Mouse (Mus musculus) liver, embryonic 14.5 days (tissue): Measurements from ENCODE around the gene Cyp2g1. TPM values are rescaled to one million over a fixed set of nuclear protein-coding genes. Genes with fewer than 3 reads are reported as not detected.
"Not testable (repeated sequence)": the region's sequence is repeated elsewhere in the genome, so short reads cannot be mapped to it uniquely, and the experiment has no call there.

Source experiments
- ATAC-seq: fragments of 200-750 bp; cut with Nextera tagmentation; 2 replicates; pipeline ENCODE4 v1.8.0; 2017; ENCODE audit warnings: moderate number of reproducible peaks, mild to moderate bottlenecking, moderate library complexity; ENCODE audit not compliant: insufficient read depth
- DNase-seq, 3 experiments: peaks; one replicate each; pipeline ENCODE4 v3.0.0-alpha.2; 2012 to 2013; ENCODE audit warnings: low read depth in 3 of 3, low spot score in 3 of 3
- H3K27ac ChIP-seq: fragments of 300-500 bp; sonication (generic); 2 replicates; pipeline ENCODE4 v1.5.1; 2014; ENCODE audit warnings: moderate library complexity, mild to moderate bottlenecking, control low read depth, inconsistent platforms
- H3K27me3 ChIP-seq: fragments of 300-500 bp; sonication (generic); 2 replicates; pipeline ENCODE4 v1.6.1; 2014; ENCODE audit warnings: mild to moderate bottlenecking, low read length, moderate library complexity; ENCODE audit not compliant: control insufficient read depth, insufficient read depth
- H3K36me3 ChIP-seq: fragments of 300-500 bp; sonication (generic); replicated peaks from 2 replicates; pipeline ENCODE4 v1.6.1; 2014; ENCODE audit warnings: low read depth; ENCODE audit not compliant: control insufficient read depth, insufficient read depth
- H3K4me1 ChIP-seq, 2 experiments: fragments of 200-500 bp in 1 of 2; fragments of 300-500 bp in 1 of 2; sonication (generic) in 1 of 2; replicated peaks; 2 replicates each; pipeline ENCODE4 v1.6.1; 2012 to 2014; ENCODE audit warnings: antibody characterized with exemption in 1 of 2, inconsistent platforms in 1 of 2, low read length in 1 of 2; ENCODE audit not compliant: control insufficient read depth in 2 of 2, insufficient read depth in 2 of 2
- H3K4me2 ChIP-seq: fragments of 300-500 bp; sonication (generic); 2 replicates; pipeline ENCODE4 v1.6.1; 2014; ENCODE audit warnings: low read depth, mild to moderate bottlenecking, control low read depth, moderate library complexity
- H3K4me3 ChIP-seq, 2 experiments: fragments of 200-500 bp in 1 of 2; fragments of 300-500 bp in 1 of 2; sonication (generic) in 1 of 2; 2 replicates each; pipeline ENCODE4 v1.5.1; 2012 to 2014; ENCODE audit warnings: low read depth in 2 of 2, low read length in 2 of 2, mild to moderate bottlenecking in 2 of 2, control low read depth in 1 of 2, inconsistent platforms in 1 of 2, moderate library complexity in 1 of 2; ENCODE audit not compliant: insufficient read depth in 1 of 2
- H3K9ac ChIP-seq: fragments of 300-500 bp; sonication (generic); replicated peaks from 2 replicates; pipeline ENCODE4 v1.6.1; 2014; ENCODE audit warnings: mild to moderate bottlenecking, control low read depth, moderate library complexity
- H3K9me3 ChIP-seq: fragments of 300-500 bp; sonication (generic); 2 replicates; pipeline ENCODE4 v1.6.1; 2016; ENCODE audit warnings: low read length, mixed read lengths; ENCODE audit not compliant: control insufficient read depth
- CTCF ChIP-seq: IDR thresholded peaks from 2 replicates; pipeline ENCODE4 v1.5.1; 2016; ENCODE audit warnings: antibody characterized with exemption, low read depth, control low read depth
- EP300 ChIP-seq: IDR thresholded peaks from 2 replicates; pipeline ENCODE4 v1.6.1; 2016; ENCODE audit warnings: antibody characterized with exemption, low read depth
- WGBS: fragments of 180-500 bp; shearing (Covaris S2); extraction: QIAGEN DNeasy Blood & Tissue Kit; methylation state at CpG from one replicate; pipeline ENCODE4 v1.1.7; 2014; ENCODE audit not compliant: insufficient replicate concordance; 5-methylcytosine and 5-hydroxymethylcytosine counted together
- polyA plus RNA-seq, 2 experiments: library from polyadenylated mRNA; depleted of rRNA in 1 of 2; stranded (reverse) in 1 of 2; unstranded in 1 of 2; fragments of >200 nt; fragmentation: Nextera tagmentation in 1 of 2; extraction: Ambion mirVana in 1 of 2; gene quantifications; 2 replicates each; pipeline versions ENCODE4 v1.2.1 to v1.2.3; 2012 to 2014

Gene Cyp2g1
- polyA plus RNA-seq, 2 experiments, result not detected

GRCm38 (mm10) chr7:26781767-26782131 lies 26.9 kb upstream of the Cyp2g1 start:
- DNase-seq, result no peak
- Histone ChIP-seq H3K36me3 (no peaks in the 10 kb centered on the region), H3K4me1 (no peaks in the 10 kb centered on the region), H3K27ac (no peak overlapping the region), H3K9me3 (no peaks in the 10 kb centered on the region), H3K9ac (no peak overlapping the region), H3K4me3 (no peak overlapping the region), H3K27me3 (no peaks in the 10 kb centered on the region), H3K4me2 (no peak overlapping the region)
- no peak for TF ChIP-seq EP300
- TF ChIP-seq CTCF, result no peak
- WGBS, result 37% methylated on average over 8 of the region's 8 CpGs
- ATAC-seq, result peak; percentile 45; the same call in 1 of the 2 replicates

GRCm38 (mm10) chr7:26783163-26783562 lies 25.5 kb upstream of the Cyp2g1 start:
- no peaks in the 10 kb centered on the region for H3K36me3 ChIP-seq
- ATAC-seq (no peak), DNase-seq (no peak)
- no peaks in the 10 kb centered on the region for H3K27me3 ChIP-seq
- H3K9me3 ChIP-seq, result no peaks in the 10 kb centered on the region
- WGBS, result 42% methylated on average over 5 of the region's 5 CpGs
- no peak overlapping the region for H3K4me2 ChIP-seq
- no peaks in the 10 kb centered on the region for H3K4me1 ChIP-seq
- H3K9ac ChIP-seq, result no peak overlapping the region
- TF ChIP-seq EP300, result no peak
- H3K27ac ChIP-seq, result no peak overlapping the region
- H3K4me3 ChIP-seq, result no peak overlapping the region

GRCm38 (mm10) chr7:26786013-26786412 lies 22.7 kb upstream of the Cyp2g1 start:
- ATAC-seq, H3K4me3 ChIP-seq: not testable (repeated sequence)
- 57% methylated on average over 1 of the region's 1 CpGs for WGBS

GRCm38 (mm10) chr7:26789984-26790383 lies 18.7 kb upstream of the Cyp2g1 start:
- no peak for DNase-seq
- Histone ChIP-seq H3K9me3 (no peaks in the 10 kb centered on the region), H3K4me1 (no peaks in the 10 kb centered on the region), H3K4me3 (no peak overlapping the region), H3K27me3 (no peaks in the 10 kb centered on the region), H3K4me2 (no peak overlapping the region), H3K9ac (no peak overlapping the region), H3K27ac (no peak overlapping the region), H3K36me3 (no peaks in the 10 kb centered on the region)
- WGBS, result 44% methylated on average over 6 of the region's 6 CpGs
- ATAC-seq, result no peak
- TF ChIP-seq CTCF, result no peak
- no peak for TF ChIP-seq EP300

More at GRCm38 (mm10) chr7:26786013-26786412, 22.7 kb upstream of the Cyp2g1 start:
- not testable (repeated sequence) for H3K36me3 ChIP-seq, H3K4me1 ChIP-seq, DNase-seq, H3K9me3 ChIP-seq, H3K4me2 ChIP-seq, H3K27ac ChIP-seq, H3K9ac ChIP-seq, H3K27me3 ChIP-seq

- no peak for DNase-seq
- Histone ChIP-seq H3K4me3 (no peak overlapping the region), H3K27ac (no peak overlapping the region), H3K9me3 (no peaks in the 10 kb centered on the region), H3K27me3 (no peaks in the 10 kb centered on the region), H3K4me2 (no peak overlapping the region), H3K9ac (no peak overlapping the region), H3K36me3 (no peaks in the 10 kb centered on the region), H3K4me1 (no peaks in the 10 kb centered on the region)
- no peak for ATAC-seq
- TF ChIP-seq EP300, result no peak
- TF ChIP-seq CTCF, result no peak
Measured at GRCm38 (mm10) chr7:26800104-26800503, 8.6 kb upstream of the Cyp2g1 start.

GRCm38 (mm10) chr7:26800996-26801395 lies 7.7 kb upstream of the Cyp2g1 start:
- Histone ChIP-seq H3K4me1 (no peaks in the 10 kb centered on the region), H3K9me3 (no peaks in the 10 kb centered on the region), H3K4me3 (no peak overlapping the region), H3K4me2 (no peak overlapping the region), H3K27ac (no peak overlapping the region), H3K9ac (no peak overlapping the region), H3K36me3 (no peaks in the 10 kb centered on the region), H3K27me3 (no peaks in the 10 kb centered on the region)
- ATAC-seq (no peak), DNase-seq (no peak)
- 61% methylated on average over 1 of the region's 1 CpGs for WGBS
- TF ChIP-seq EP300 (no peak), CTCF (no peak)

GRCm38 (mm10) chr7:26831556-26832292 lies 23.0 kb downstream of the Cyp2g1 start:
- not testable (repeated sequence) for ATAC-seq, H3K27me3 ChIP-seq, DNase-seq, H3K36me3 ChIP-seq, H3K4me2 ChIP-seq, H3K9me3 ChIP-seq, H3K4me3 ChIP-seq, H3K27ac ChIP-seq, H3K9ac ChIP-seq, H3K4me1 ChIP-seq
- WGBS, result 53% methylated on average over 9 of the region's 9 CpGs

- 51% methylated on average over 7 of the region's 7 CpGs for WGBS
- not testable (repeated sequence) for H3K4me1 ChIP-seq, ATAC-seq, H3K36me3 ChIP-seq, H3K9ac ChIP-seq, H3K27me3 ChIP-seq, H3K4me2 ChIP-seq, H3K9me3 ChIP-seq, H3K4me3 ChIP-seq, DNase-seq, H3K27ac ChIP-seq
Measured at GRCm38 (mm10) chr7:26832668-26833067, 24.0 kb downstream of the Cyp2g1 start.
